Mouse (Mus musculus) embryonic fibroblast, embryonic 13.5 days (primary cell): ENCODE measurements around the gene Tas2r122.

Experiments used
- CTCF ChIP-seq: IDR thresholded peaks from 2 replicates; pipeline ENCODE4 v1.5.1; 2011; ENCODE audit warnings: mild to moderate bottlenecking, control low read depth, low read length, moderate library complexity, borderline replicate concordance; ENCODE audit not compliant: insufficient read depth
- POLR2A ChIP-seq: IDR thresholded peaks from 2 replicates; pipeline ENCODE4 v1.6.1; 2011; ENCODE audit warnings: low read depth, mild to moderate bottlenecking, control low read depth, low read length, moderate library complexity

- TF ChIP-seq CTCF (no peak), POLR2A (no peak)
These were observed 42.7 kb upstream of the Tas2r122 start, which contains the start of gene Tas2r124 for GRCm38 (mm10) chr6:132754430-132754829.
